Mouse (Mus musculus) heart, postnatal 0 days (tissue): ENCODE results near the gene Zfp697. TPM values are rescaled to one million over a fixed set of nuclear protein-coding genes. Genes with fewer than 3 reads are reported as not detected.
"Not testable (repeated sequence)": the region's sequence is repeated elsewhere in the genome, so short reads cannot be mapped to it uniquely, and the experiment has no call there.

Experiments used
- ATAC-seq: fragments of 200-750 bp; cut with Nextera tagmentation; 2 replicates; pipeline ENCODE4 v1.8.0; 2017; ENCODE audit warnings: low read depth, moderate number of reproducible peaks, moderate library complexity; ENCODE audit not compliant: insufficient read depth
- DNase-seq: peaks from one replicate; pipeline ENCODE4 v3.0.0-alpha.2; 2016; ENCODE audit warnings: low spot score
- H3K27ac ChIP-seq: fragments of 300-500 bp; sonication (generic); 2 replicates; pipeline ENCODE4 v1.5.1; 2014; ENCODE audit warnings: low read depth, mild to moderate bottlenecking
- H3K27me3 ChIP-seq: fragments of 300-500 bp; sonication (generic); 2 replicates; pipeline ENCODE4 v1.6.1; 2014; ENCODE audit warnings: low read length, mixed read lengths; ENCODE audit not compliant: control insufficient read depth, insufficient read depth
- H3K36me3 ChIP-seq: fragments of 300-500 bp; sonication (generic); replicated peaks from 2 replicates; pipeline ENCODE4 v1.6.1; 2014; ENCODE audit warnings: low read length, mixed read lengths; ENCODE audit not compliant: control insufficient read depth, insufficient read depth
- H3K4me1 ChIP-seq: fragments of 300-500 bp; sonication (generic); 2 replicates; pipeline ENCODE4 v1.6.1; 2014; ENCODE audit warnings: antibody characterized with exemption; ENCODE audit not compliant: control insufficient read depth, insufficient read depth
- H3K4me2 ChIP-seq: fragments of 300-500 bp; sonication (generic); 2 replicates; pipeline ENCODE4 v1.6.1; 2014; ENCODE audit warnings: low read depth, mild to moderate bottlenecking, low read length, moderate library complexity
- H3K4me3 ChIP-seq: fragments of 300-500 bp; sonication (generic); 2 replicates; pipeline ENCODE4 v1.5.1; 2014; ENCODE audit warnings: low read depth, low read length
- H3K9ac ChIP-seq: fragments of 300-500 bp; sonication (generic); replicated peaks from 2 replicates; pipeline ENCODE4 v1.6.1; 2014; ENCODE audit warnings: low read depth, low read length, mixed read lengths
- H3K9me3 ChIP-seq: fragments of 300-500 bp; sonication (generic); replicated peaks from 2 replicates; pipeline ENCODE4 v1.6.1; 2016; ENCODE audit warnings: low read length; ENCODE audit not compliant: control insufficient read depth
- CTCF ChIP-seq: IDR thresholded peaks from 2 replicates; pipeline ENCODE4 v1.5.1; 2016; ENCODE audit warnings: antibody characterized with exemption, control low read depth, low read depth
- EP300 ChIP-seq: IDR thresholded peaks from 2 replicates; pipeline ENCODE4 v1.6.1; 2016; ENCODE audit warnings: antibody characterized with exemption, low read depth
- WGBS: fragments of 180-500 bp; shearing (Covaris S2); extraction: QIAGEN DNeasy Blood & Tissue Kit; methylation state at CpG from one replicate; pipeline ENCODE4 v1.1.7; 2014; 5-methylcytosine and 5-hydroxymethylcytosine counted together
- polyA plus RNA-seq: library from polyadenylated mRNA; unstranded; fragments of >200 nt; fragmentation: Nextera tagmentation; extraction: Ambion mirVana; gene quantifications from 2 replicates; pipeline ENCODE4 v1.2.1, GENCODE M21; 2015
- total RNA-seq: library from RNA; depleted of rRNA; stranded (reverse); fragments of >200 nt; gene quantifications from 2 replicates; pipeline ENCODE4 v1.2.3, GENCODE M21; 2014; ENCODE audit warnings: low replicate concordance

The Zfp697 gene
- total and polyA plus RNA-seq, 2 experiments from 2014 or later = 9.4 to 20.8 TPM

DNA sequence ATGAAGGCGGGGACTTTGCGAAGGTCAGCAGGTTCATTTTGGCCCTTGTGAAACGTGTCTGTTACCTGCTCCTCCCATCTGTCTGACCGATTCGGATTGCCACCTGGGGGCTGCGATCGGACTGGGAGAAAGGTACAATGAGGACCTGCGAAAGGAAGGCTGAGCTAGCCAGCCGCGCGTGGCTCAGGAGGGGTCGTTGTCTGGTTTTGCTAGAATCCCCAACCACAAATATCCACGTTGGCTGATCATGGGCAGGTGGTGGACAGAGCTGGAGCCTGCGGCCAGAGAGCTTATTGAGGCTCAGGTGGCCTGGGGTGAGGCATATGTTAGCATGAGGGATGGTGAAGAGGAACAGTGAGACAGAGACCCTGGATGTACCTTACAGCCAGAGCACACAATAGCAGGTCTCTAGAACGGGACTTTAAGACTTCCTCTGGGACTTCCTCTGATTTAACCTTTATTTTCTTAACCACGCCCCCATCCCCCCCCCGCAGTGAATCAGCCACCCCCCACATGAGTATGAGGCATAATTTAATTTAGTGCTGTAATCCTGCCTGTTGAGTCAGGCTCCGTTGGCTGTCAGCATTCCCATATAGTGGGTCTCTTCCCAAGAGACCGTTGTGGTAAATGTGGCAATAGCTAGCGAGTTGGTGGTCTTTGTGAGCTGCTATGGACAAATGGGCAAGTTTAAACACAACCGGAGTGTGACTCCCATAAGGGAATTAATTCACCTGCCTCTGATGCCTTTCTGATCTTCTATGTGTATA lies 946 bp downstream of the Zfp697 start:
- peaks cover 23% of the 10 kb centered on the region for H3K4me1 ChIP-seq
- peak overlapping the region; percentile 99 for H3K4me2 ChIP-seq
- no peaks in the 10 kb centered on the region for H3K9me3 ChIP-seq
- H3K9ac ChIP-seq = peak overlapping the region; percentile 66
- H3K27me3 ChIP-seq = no peaks in the 10 kb centered on the region
- TF ChIP-seq EP300 (no peak), CTCF (no peak)
- 10% methylated on average over 21 of the region's 21 CpGs for WGBS
- H3K36me3 ChIP-seq = no peaks in the 10 kb centered on the region
- H3K4me3 ChIP-seq = peak overlapping the region; percentile 77
- DNase-seq = peak; percentile 11
- ATAC-seq = no peak
- H3K27ac ChIP-seq = peak overlapping the region; percentile 85

- no peak overlapping the region for H3K9ac ChIP-seq
- no peak for DNase-seq
- H3K4me1 ChIP-seq = peaks cover 36% of the 10 kb centered on the region
- no peaks in the 10 kb centered on the region for H3K27me3 ChIP-seq
- no peaks in the 10 kb centered on the region for H3K9me3 ChIP-seq
- H3K4me3 ChIP-seq = no peak overlapping the region
- H3K36me3 ChIP-seq = no peaks in the 10 kb centered on the region
- H3K4me2 ChIP-seq = no peak overlapping the region
- H3K27ac ChIP-seq = no peak overlapping the region
- TF ChIP-seq CTCF (no peak), EP300 (no peak)
- no peak for ATAC-seq
- 65% methylated on average over 4 of the region's 4 CpGs for WGBS
These were observed 4.8 kb downstream of the Zfp697 start for GRCm38 (mm10) chr3:98387086-98387485.

GRCm38 (mm10) chr3:98387756-98388155 lies 5.5 kb downstream of the Zfp697 start:
- no peak overlapping the region for H3K4me3 ChIP-seq

DNA sequence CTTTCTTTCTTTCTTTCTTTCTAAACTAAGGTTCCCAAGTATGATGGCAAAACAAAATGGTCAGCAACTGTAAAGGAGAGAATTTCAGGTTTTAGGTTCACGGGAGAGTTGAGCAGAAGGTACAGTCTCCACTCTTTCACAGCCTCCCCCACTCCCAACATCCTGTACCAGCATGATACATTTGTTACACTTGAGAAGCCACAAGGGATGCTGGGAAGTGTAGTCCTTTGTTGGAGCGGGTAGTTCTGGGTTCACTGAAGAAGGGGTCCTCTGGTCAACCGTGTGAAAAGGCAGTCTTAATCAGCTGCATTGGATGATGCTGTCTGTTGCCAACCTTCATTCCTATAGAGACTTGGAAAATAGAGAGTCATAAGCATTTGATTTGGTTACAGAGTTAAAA lies 7.0 kb downstream of the Zfp697 start:
- Histone ChIP-seq H3K9me3 (no peaks in the 10 kb centered on the region), H3K4me1 (peaks cover 21% of the 10 kb centered on the region; the same call in 1 of the 2 replicates), H3K4me2 (no peak overlapping the region), H3K36me3 (no peaks in the 10 kb centered on the region), H3K4me3 (no peak overlapping the region), H3K27me3 (no peaks in the 10 kb centered on the region), H3K9ac (no peak overlapping the region), H3K27ac (no peak overlapping the region)
- TF ChIP-seq EP300 (no peak), CTCF (no peak)
- WGBS = 61% methylated on average over 3 of the region's 3 CpGs
- DNase-seq = no peak
- ATAC-seq = peak; percentile 36; the same call in 1 of the 2 replicates

More at GRCm38 (mm10) chr3:98387756-98388155, 5.5 kb downstream of the Zfp697 start:
- TF ChIP-seq EP300 = no peak
- TF ChIP-seq CTCF = no peak
- H3K9ac ChIP-seq = no peak overlapping the region
- DNase-seq = no peak
- peaks cover 36% of the 10 kb centered on the region for H3K4me1 ChIP-seq
- H3K36me3 ChIP-seq = no peaks in the 10 kb centered on the region
- H3K27ac ChIP-seq = no peak overlapping the region
- WGBS = 87% methylated on average over 7 of the region's 7 CpGs
- ATAC-seq = no peak
- no peak overlapping the region for H3K4me2 ChIP-seq
- H3K27me3 ChIP-seq = no peaks in the 10 kb centered on the region
- no peaks in the 10 kb centered on the region for H3K9me3 ChIP-seq

GRCm38 (mm10) chr3:98404268-98404895 lies 22.1 kb downstream of the Zfp697 start:
- Histone ChIP-seq H3K27ac (peak overlapping the region; percentile 72), H3K4me1 (peaks cover 26% of the 10 kb centered on the region)
- not testable (repeated sequence) for H3K9me3 ChIP-seq, H3K27me3 ChIP-seq, H3K9ac ChIP-seq, H3K36me3 ChIP-seq, H3K4me2 ChIP-seq, H3K4me3 ChIP-seq, DNase-seq
- WGBS = 41% methylated on average over 9 of the region's 9 CpGs
- ATAC-seq = peak; percentile 51

DNA sequence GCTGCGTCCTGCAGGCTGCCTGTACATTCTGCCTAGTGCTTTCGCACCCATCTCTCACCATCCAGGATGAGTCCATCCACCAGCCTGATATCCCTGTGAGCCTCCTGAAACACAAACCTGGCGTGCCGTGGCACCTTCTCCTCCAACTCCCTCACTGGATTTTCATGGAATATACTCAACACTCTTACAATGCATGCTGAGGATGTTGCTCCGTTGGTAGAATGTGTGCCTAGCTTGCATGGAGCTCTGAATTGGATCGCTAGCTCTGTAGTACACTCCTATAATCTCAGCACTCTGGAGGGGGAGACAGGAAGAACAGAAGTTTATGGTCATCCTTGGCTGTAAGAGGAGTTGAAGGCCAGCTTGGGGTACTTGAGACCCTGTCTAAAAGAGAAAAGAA lies 23.6 kb downstream of the Zfp697 start:
- H3K4me3 ChIP-seq, H3K36me3 ChIP-seq, DNase-seq, H3K27me3 ChIP-seq, H3K9me3 ChIP-seq, ATAC-seq, H3K9ac ChIP-seq: not testable (repeated sequence)
- peaks cover 26% of the 10 kb centered on the region for H3K4me1 ChIP-seq
- 77% methylated on average over 5 of the region's 6 CpGs for WGBS
- peak overlapping the region; percentile 32; the same call in 1 of the 2 replicates for H3K4me2 ChIP-seq
- peak overlapping the region; percentile 90 for H3K27ac ChIP-seq

DNA sequence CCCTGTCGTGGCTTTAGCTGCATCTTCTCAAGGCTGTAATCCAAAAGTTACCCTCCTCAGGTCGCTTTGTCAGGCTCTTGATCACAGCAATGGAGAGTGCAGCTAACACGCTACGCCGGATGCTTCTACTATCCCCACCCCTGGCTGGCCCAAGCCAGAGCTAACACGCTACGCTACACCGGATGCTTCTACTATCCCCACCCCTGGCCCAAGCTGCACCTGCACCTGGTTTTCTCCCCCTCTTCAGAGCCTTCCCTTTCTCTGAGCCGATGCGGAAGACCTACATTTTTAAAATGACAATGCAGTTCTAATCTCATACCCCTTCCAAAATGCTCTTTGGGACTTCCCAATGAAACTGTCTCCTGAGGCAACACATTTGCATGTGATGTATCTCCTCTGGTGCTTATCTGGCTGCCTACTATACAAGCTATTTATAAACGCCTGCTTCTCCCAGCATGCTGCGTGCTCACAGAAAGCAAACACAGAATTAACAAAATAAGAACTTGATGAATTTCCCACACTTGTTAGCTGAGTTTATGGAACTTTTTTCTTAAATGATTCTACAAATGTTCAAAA lies 24.4 kb downstream of the Zfp697 start:
- WGBS = 19% methylated on average over 12 of the region's 12 CpGs
- H3K4me2 ChIP-seq = peak overlapping the region; percentile 32
- H3K9me3 ChIP-seq, H3K9ac ChIP-seq, DNase-seq, H3K4me3 ChIP-seq, H3K36me3 ChIP-seq, H3K27me3 ChIP-seq: not testable (repeated sequence)
- ATAC-seq = peak; percentile 27; the same call in 1 of the 2 replicates
- peaks cover 28% of the 10 kb centered on the region for H3K4me1 ChIP-seq
- peak overlapping the region; percentile 90 for H3K27ac ChIP-seq
